Mouse (Mus musculus): Measurements from ENCODE around the gene Ngrn. TPM values are rescaled to one million over a fixed set of nuclear protein-coding genes. Genes with fewer than 3 reads are reported as not detected.

Gene Ngrn
- 68.1 and 72.3 TPM in 2 replicates for polyA plus RNA-seq (2015; fragmentation: Nextera tagmentation; extraction: Ambion mirVana)

GRCm38 (mm10) chr7:80260625-80261371 lies at the start of gene Ngrn:
Gene Ngrn (plus strand): TSS chr7:80261215.

GRCm38 (mm10) chr7:80232489-80233029 lies 28.5 kb upstream of the Ngrn start, which contains the start of the genes Cib1 and Gdpgp1:
Gene Cib1 (minus strand): TSS chr7:80232813.
Gene Gdpgp1 (plus strand): TSS chr7:80232865.

DNA sequence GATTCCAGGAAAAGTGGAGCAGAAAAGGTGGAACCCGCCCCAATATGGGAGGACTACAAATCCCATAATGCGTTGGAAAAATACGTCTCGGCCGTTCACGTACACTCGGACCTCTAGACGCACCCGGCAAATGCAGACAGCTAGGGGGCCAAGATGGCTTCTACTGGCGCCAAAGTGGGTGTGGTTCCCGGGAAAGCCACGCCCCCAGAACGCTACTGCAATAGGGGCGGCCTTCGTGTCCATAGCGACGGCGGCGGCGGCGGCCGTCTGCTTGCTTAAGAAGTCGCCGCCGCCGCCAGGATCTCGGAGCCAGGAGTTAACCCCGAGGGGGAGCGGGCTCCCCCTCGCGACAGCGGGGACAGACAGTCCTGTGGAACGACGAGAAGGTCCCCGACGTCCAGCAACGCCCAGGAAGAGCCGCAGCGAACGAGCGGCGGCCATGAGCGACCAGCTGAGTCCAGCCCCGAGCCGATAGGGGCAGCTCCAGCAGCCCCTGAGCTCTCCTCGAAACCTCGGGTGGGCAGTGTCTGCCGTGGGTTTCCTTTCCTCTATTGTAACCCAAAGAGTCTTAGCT lies 14.8 kb upstream of the Ngrn start, which contains the start of gene Ttll13:
TSS of gene Ttll13 (plus strand) at position 229 of the 574 bp plus-strand sequence.

GRCm38 (mm10) chr7:80268897-80269750 lies 8.1 kb downstream of the Ngrn start, which contains the start of gene Vps33b:
Gene Vps33b (plus strand): TSS chr7:80269649.

DNA sequence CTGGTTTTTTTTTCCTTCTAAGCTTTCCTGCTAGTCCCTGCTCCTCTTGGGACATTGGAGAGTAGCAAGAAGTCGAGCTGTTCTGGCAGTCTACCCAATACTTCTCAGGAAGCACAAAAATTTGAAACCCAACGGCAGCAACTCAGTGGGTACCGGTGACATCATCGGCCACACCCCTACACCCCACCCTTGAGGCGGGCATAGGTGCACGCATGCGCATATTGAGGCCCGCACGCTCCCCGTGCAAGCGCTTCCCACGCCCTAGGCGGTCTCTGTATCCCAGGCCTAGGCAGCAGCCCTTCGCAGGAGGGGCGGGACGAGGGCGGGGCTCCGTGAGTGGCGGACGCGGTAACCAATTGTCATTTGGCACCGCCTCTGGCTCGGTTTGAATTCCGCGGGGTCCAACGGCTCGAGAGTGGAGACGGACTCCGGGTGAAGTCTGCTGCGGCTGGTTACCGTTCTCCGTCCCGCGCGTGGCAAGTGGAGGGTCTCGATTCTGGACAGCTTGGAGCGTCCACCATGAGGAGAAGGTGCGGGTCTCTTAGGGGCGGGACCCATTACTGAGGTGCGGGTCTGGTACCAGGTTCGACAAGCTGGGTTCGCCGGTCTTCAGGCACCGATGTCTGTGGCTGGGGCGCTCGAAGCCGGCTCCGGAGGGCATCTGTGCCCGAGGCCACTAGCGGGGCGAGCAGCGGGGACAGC lies 33.2 kb downstream of the Ngrn start, which contains the start of gene Prc1:
TSS of gene Prc1 (plus strand) at position 389 of the 702 bp plus-strand sequence.

Other genes starting within 250 kb of the Ngrn start
- gene Zfp710, start 236.4 kb upstream of the Ngrn start, polyA plus RNA-seq (2015; fragmentation: Nextera tagmentation; extraction: Ambion mirVana) = 9.2 and 9.5 TPM in 2 replicates
- 138 and 150 TPM in 2 replicates for gene Idh2, start 145.8 kb upstream of the Ngrn start, polyA plus RNA-seq (2015; fragmentation: Nextera tagmentation; extraction: Ambion mirVana)
- gene Sema4b, start 74.4 kb upstream of the Ngrn start, polyA plus RNA-seq (2015; fragmentation: Nextera tagmentation; extraction: Ambion mirVana) = 27.4 and 30.5 TPM in 2 replicates
- gene Cib1, start 28.4 kb upstream of the Ngrn start, polyA plus RNA-seq (2015; fragmentation: Nextera tagmentation; extraction: Ambion mirVana) = 52.4 and 60.6 TPM in 2 replicates
- 3.7 and 3.8 TPM in 2 replicates for gene Gdpgp1, start 28.4 kb upstream of the Ngrn start, polyA plus RNA-seq (2015; fragmentation: Nextera tagmentation; extraction: Ambion mirVana)
- 3.4 and 4.0 TPM in 2 replicates for gene Ttll13, start 14.8 kb upstream of the Ngrn start, polyA plus RNA-seq (2015; fragmentation: Nextera tagmentation; extraction: Ambion mirVana)
- gene Vps33b, start 8.4 kb downstream of the Ngrn start, polyA plus RNA-seq (2015; fragmentation: Nextera tagmentation; extraction: Ambion mirVana) = 13.5 and 17.8 TPM in 2 replicates
- 21.9 and 23.5 TPM in 2 replicates for gene Prc1, start 33.2 kb downstream of the Ngrn start, polyA plus RNA-seq (2015; fragmentation: Nextera tagmentation; extraction: Ambion mirVana)
- 8.0 and 12.1 TPM in 2 replicates for gene Rccd1, start 63.2 kb downstream of the Ngrn start, polyA plus RNA-seq (2015; fragmentation: Nextera tagmentation; extraction: Ambion mirVana)
- gene Unc45a, start 79.8 kb downstream of the Ngrn start, polyA plus RNA-seq (2015; fragmentation: Nextera tagmentation; extraction: Ambion mirVana) = 41.4 and 45.2 TPM in 2 replicates
- 18.0 and 18.5 TPM in 2 replicates for gene Hddc3, start 81.9 kb downstream of the Ngrn start, polyA plus RNA-seq (2015; fragmentation: Nextera tagmentation; extraction: Ambion mirVana)
- 17.2 and 21.7 TPM in 2 replicates for gene Man2a2, start 110.2 kb downstream of the Ngrn start, polyA plus RNA-seq (2015; fragmentation: Nextera tagmentation; extraction: Ambion mirVana)
- 2.5 and 5.3 TPM in 2 replicates for gene Fes, start 126.7 kb downstream of the Ngrn start, polyA plus RNA-seq (2015; fragmentation: Nextera tagmentation; extraction: Ambion mirVana)
- 6.8 and 7.7 TPM in 2 replicates for gene Furin, start 144.2 kb downstream of the Ngrn start, polyA plus RNA-seq (2015; fragmentation: Nextera tagmentation; extraction: Ambion mirVana)